In the genomic region with DNA sequence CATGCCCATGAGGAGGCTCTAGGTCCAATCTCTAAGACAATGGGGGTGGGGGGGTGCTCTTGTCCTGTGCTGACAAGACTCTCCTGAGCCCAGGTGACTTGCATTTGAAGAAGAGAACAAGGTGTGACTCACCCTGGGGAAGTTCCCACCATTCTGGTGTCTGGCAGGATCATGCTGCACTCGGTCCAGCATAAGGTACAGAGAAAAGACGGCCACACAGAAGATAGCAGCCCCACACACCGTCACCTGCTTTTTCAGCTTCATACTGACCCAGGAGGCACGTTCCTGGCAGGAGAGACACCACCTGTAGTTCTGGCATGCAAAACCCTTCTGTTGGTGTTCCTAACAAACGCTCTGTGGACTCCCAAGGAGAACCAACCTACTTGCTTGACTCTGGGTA, we compare ENCODE assay signal across 8 mouse cellular contexts. TPM values are rescaled to one million over a fixed set of nuclear protein-coding genes. Genes with fewer than 3 reads are reported as not detected.
DNase-seq lines count a peak whose midpoint lies in the region; ATAC-seq lines count a peak whose summit lies in the region.

No protein-coding gene starts in this region.

- no peak overlapping the region for H3K27ac ChIP-seq in kidney, embryonic 14.5 days (ENCODE audit: low read depth, low read length)
- H3K27ac ChIP-seq in midbrain, embryonic 16.5 days (ENCODE audit: low read length): no peak overlapping the region

- peaks cover 28% of the 10 kb centered on the region for H3K36me3 ChIP-seq in kidney, embryonic 14.5 days (ENCODE audit: control insufficient read depth, insufficient read depth, low read length)
- peaks cover 23% of the 10 kb centered on the region for H3K36me3 ChIP-seq in midbrain, embryonic 16.5 days (ENCODE audit: control insufficient read depth, insufficient read depth, low read length)

- peak overlapping the region; percentile 82 for H3K4me2 ChIP-seq in kidney, embryonic 14.5 days (replicated peaks; ENCODE audit: low read depth, low read length)
- peak overlapping the region; percentile 66 for H3K4me2 ChIP-seq in midbrain, embryonic 16.5 days (ENCODE audit: low read length)

- H3K4me1 ChIP-seq in kidney, embryonic 14.5 days (ENCODE audit: control insufficient read depth, insufficient read depth, low read length): peaks cover 8% of the 10 kb centered on the region; the same call in 1 of the 2 replicates
- peaks cover 14% of the 10 kb centered on the region for H3K4me1 ChIP-seq in midbrain, embryonic 16.5 days (ENCODE audit: control insufficient read depth, insufficient read depth, low read length)

- 76% methylated on average over 5 of the region's 5 CpGs for WGBS in kidney, embryonic 14.5 days
- 66% methylated on average over 5 of the region's 5 CpGs for WGBS in midbrain, embryonic 16.5 days

- no peak for DNase-seq in kidney, adult 11 months
- DNase-seq in cerebellum, adult 8-10 months: peak; percentile 51
- peak; percentile 69 for DNase-seq in induced T-regulatory cell, adult 2 months (ENCODE audit: low read depth)
- DNase-seq in spleen, adult 18-20 months: no peak
- no peak for DNase-seq in layer of hippocampus, postnatal 14 days (ENCODE audit: low spot score in 2 of 2)
- DNase-seq in layer of hippocampus, adult 18-20 months (ENCODE audit: low spot score in 2 of 2): no peak

- H3K4me3 ChIP-seq in kidney, embryonic 14.5 days (ENCODE audit: low read length): peak overlapping the region; percentile 84; the same call in 1 of the 2 replicates
- H3K4me3 ChIP-seq in midbrain, embryonic 16.5 days (ENCODE audit: low read depth, low read length): peak overlapping the region; percentile 86

- no peak for ATAC-seq in kidney, embryonic 14.5 days (ENCODE audit: low FRiP score, low TSS enrichment)
- no peak for ATAC-seq in midbrain, embryonic 16.5 days

- no peak overlapping the region; the same call in 1 of the 2 replicates for H3K9ac ChIP-seq in kidney, embryonic 14.5 days (ENCODE audit: low read depth, low read length)
- 0 out of 2 replicates have a peak overlapping the region, but pooled peaks have one; percentile 18 for H3K9ac ChIP-seq in midbrain, embryonic 16.5 days (ENCODE audit: low read depth, low read length)

- H3K27me3 ChIP-seq in kidney, embryonic 14.5 days (ENCODE audit: control insufficient read depth, insufficient read depth, low read length): no peaks in the 10 kb centered on the region
- H3K27me3 ChIP-seq in midbrain, embryonic 16.5 days (ENCODE audit: control insufficient read depth, insufficient read depth, low read depth, low read length): no peaks in the 10 kb centered on the region

- H3K9me3 ChIP-seq in kidney, embryonic 14.5 days (ENCODE audit: control insufficient read depth, low read length): no peaks in the 10 kb centered on the region
- H3K9me3 ChIP-seq in midbrain, embryonic 16.5 days (replicated peaks; ENCODE audit: control insufficient read depth, low read length, poor library complexity, severe bottlenecking): no peaks in the 10 kb centered on the region

RNA-seq across cellular contexts. Expression of gene Man2a2, which starts 1.7 kb away (rescaled TPM):
- polyA plus RNA-seq in kidney, embryonic 14.5 days (2014; fragmentation: Nextera tagmentation; extraction: Ambion mirVana): 11.9 and 17.2 TPM in 2 replicates
- polyA plus RNA-seq in midbrain, embryonic 16.5 days (2015; fragmentation: Nextera tagmentation; extraction: Ambion mirVana): 25.2 and 25.8 TPM in 2 replicates
- 100 to 1,000 TPM; 124 to 139 TPM for total RNA-seq in layer of hippocampus, postnatal 14 days (2021)
- total RNA-seq in layer of hippocampus, adult 18-20 months (2021): 100 to 1,000 TPM; 164 TPM

RNA-seq across cellular contexts. Expression of gene Fes, which starts 18.3 kb away (rescaled TPM):
- polyA plus RNA-seq in kidney, embryonic 14.5 days (2014; fragmentation: Nextera tagmentation; extraction: Ambion mirVana): 10.7 and 11.4 TPM in 2 replicates
- polyA plus RNA-seq in midbrain, embryonic 16.5 days (2015; fragmentation: Nextera tagmentation; extraction: Ambion mirVana): 2.7 and 3.4 TPM in 2 replicates
- total RNA-seq in layer of hippocampus, postnatal 14 days (2021): 1 to 10 TPM; 5.6 to 9.9 TPM
- 1 to 10 TPM; 5.2 to 6.0 TPM for total RNA-seq in layer of hippocampus, adult 18-20 months (2021)

RNA-seq across cellular contexts. Expression of gene Hddc3, which starts 26.6 kb away (rescaled TPM):
- 19.9 and 22.4 TPM in 2 replicates for polyA plus RNA-seq in kidney, embryonic 14.5 days (2014; fragmentation: Nextera tagmentation; extraction: Ambion mirVana)
- polyA plus RNA-seq in midbrain, embryonic 16.5 days (2015; fragmentation: Nextera tagmentation; extraction: Ambion mirVana): 23.3 and 27.7 TPM in 2 replicates
- total RNA-seq in layer of hippocampus, postnatal 14 days (2021): 10 to 100 TPM; 45.8 to 46.3 TPM
- total RNA-seq in layer of hippocampus, adult 18-20 months (2021): 10 to 100 TPM; 50.8 to 51.0 TPM

RNA-seq across cellular contexts. Expression of gene Unc45a, which starts 28.7 kb away (rescaled TPM):
- polyA plus RNA-seq in kidney, embryonic 14.5 days (2014; fragmentation: Nextera tagmentation; extraction: Ambion mirVana): 17.8 and 27.8 TPM in 2 replicates
- polyA plus RNA-seq in midbrain, embryonic 16.5 days (2015; fragmentation: Nextera tagmentation; extraction: Ambion mirVana): 61.9 and 62.6 TPM in 2 replicates
- 10 to 100 TPM; 40.6 to 47.9 TPM for total RNA-seq in layer of hippocampus, postnatal 14 days (2021)
- total RNA-seq in layer of hippocampus, adult 18-20 months (2021): 10 to 100 TPM; 39.3 to 41.6 TPM

RNA-seq across cellular contexts. Expression of gene Furin, which starts 35.8 kb away (rescaled TPM):
- 11.3 and 13.6 TPM in 2 replicates for polyA plus RNA-seq in kidney, embryonic 14.5 days (2014; fragmentation: Nextera tagmentation; extraction: Ambion mirVana)
- polyA plus RNA-seq in midbrain, embryonic 16.5 days (2015; fragmentation: Nextera tagmentation; extraction: Ambion mirVana): 3.9 and 4.1 TPM in 2 replicates
- 10 to 100 TPM; 48.7 to 50.3 TPM for total RNA-seq in layer of hippocampus, postnatal 14 days (2021)
- total RNA-seq in layer of hippocampus, adult 18-20 months (2021): 10 to 100 TPM; 37.7 to 43.7 TPM

Comparison
In these comparisons a context has a peak if more than half of its experiments do, and no peak if none do; other contexts are left out.
1. DNase-seq: peak in cerebellum, adult 8-10 months (single experiment) and induced T-regulatory cell, adult 2 months (single experiment); none in kidney, adult 11 months (single experiment), spleen, adult 18-20 months (0 of 2), layer of hippocampus, postnatal 14 days (0 of 2) and layer of hippocampus, adult 18-20 months (0 of 2).